Mouse (Mus musculus) heart, adult 2 months (tissue): ENCODE results near the gene Cdh5.

Experiments used
- CTCF ChIP-seq: fragments of 200-600 bp; IDR thresholded peaks from 2 replicates; pipeline ENCODE4 v1.8.1; 2022; ENCODE audit warnings: antibody characterized with exemption, mild to moderate bottlenecking, moderate library complexity
- POLR2A ChIP-seq: fragments of 200-500 bp; IDR thresholded peaks from 2 replicates; pipeline ENCODE4 v1.6.1; 2011; ENCODE audit warnings: mild to moderate bottlenecking, low read depth, low read length, control low read depth; ENCODE audit not compliant: insufficient read depth

DNA sequence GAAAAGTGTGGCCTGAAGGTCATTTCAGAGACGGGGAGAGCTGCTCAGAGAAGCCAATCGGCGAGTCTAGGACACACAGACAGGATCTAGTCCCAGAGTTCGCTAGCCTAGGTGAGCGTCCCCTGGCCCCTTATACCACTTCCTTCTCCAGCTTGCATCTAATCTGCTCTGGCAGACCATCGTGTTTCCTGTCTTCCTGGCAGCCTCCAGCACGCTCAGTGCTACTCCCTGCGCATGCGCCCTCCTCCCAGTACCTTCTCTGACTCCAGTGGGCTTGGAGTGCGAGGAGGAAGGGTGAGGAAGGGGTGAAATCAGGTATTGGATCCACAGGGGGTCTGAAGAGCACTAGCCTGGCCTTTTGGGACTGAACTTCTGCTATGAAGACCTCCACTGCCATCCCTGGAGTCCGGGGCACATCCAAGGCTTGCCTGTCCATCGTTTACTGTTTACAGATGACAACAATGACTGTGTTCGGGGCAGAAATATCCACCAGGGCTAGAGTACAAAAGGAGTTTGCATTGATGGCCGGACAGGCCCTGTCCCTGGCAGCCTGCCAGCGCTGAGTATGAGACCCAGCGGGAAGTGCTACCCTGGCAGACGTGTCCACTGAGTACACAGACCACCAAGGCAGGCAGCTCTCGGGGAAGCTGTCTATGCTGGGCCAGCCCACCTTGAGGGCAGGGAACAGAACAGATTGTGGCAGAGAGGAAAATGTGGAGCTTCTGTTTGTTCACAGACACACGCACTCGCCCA is 1.9 kb upstream of the Cdh5 start:
- TF ChIP-seq CTCF (no peak), POLR2A (no peak)
